Mouse (Mus musculus): ENCODE data around the gene Pagr1b.
A peak's percentile ranks its signal among the peaks of the same experiment; 100 is the strongest.

DNA sequence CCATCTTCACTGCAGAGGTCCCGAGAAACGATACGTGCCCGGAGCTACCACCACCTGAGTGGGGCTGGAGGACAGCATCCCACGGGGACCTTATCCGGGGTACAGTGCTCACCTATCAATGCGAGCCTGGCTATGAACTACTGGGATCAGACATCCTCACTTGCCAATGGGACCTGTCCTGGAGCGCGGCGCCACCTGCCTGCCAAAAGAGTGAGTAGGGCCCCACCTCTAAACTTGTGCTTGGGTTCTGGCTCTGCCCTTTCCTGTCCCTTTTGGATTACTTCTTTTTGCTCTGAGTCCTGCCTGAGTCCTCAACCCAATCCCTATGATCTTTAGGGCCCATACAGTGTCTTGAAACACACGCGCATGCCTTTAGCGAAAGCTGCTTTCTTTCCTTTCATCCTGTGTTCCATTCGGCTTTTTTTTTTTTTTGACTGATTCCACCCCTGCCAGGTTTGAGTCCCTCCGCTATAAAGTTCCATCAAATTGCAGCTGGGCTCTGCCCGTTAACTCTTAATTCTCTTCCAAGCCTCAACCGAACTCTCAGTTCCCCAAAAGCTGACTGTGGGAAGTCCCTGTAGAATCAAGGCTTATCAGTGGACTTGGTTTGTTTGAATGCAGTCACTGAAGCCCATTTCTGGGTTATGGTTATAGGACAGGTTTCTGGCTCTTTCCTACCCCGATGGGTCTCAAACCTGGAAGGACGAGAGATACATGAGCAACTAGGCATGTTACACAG is 52.6 kb downstream of the Pagr1b start:
- peak; percentile 70 for TF ChIP-seq SMC3 (IDR thresholded peaks at IDR 0.05; ENCODE audit: low read depth, low read length)
- TF ChIP-seq ZKSCAN1 (IDR thresholded peaks at IDR 0.05; ENCODE audit: borderline replicate concordance, low read depth, low read length): no peak
- TF ChIP-seq JUND (conservative IDR thresholded peaks at IDR 0.05; ENCODE audit: low read depth, low read length): no peak
- TF ChIP-seq IRF4 (IDR thresholded peaks at IDR 0.05; ENCODE audit: low read depth, low read length): peak; percentile 96
- TF ChIP-seq E2F4 (IDR thresholded peaks at IDR 0.05; ENCODE audit: insufficient replicate concordance, low read depth, low read length): no peak
- TF ChIP-seq MAFK (IDR thresholded peaks at IDR 0.05; ENCODE audit: insufficient replicate concordance, low read length): no peak
- TF ChIP-seq POLR2A (IDR thresholded peaks at IDR 0.05; ENCODE audit: low read depth, low read length): no peak
- peak; percentile 96 for TF ChIP-seq EP300 (IDR thresholded peaks at IDR 0.05; ENCODE audit: low read length)

Data from CH12.LX (cell line).